Mouse (Mus musculus) cerebellum, postnatal 14 days (tissue): ENCODE data around the gene Evx2.

Experiments used
- DNase-seq, 2 experiments: peaks; one replicate each; pipeline ENCODE4 v3.0.0; 2021; ENCODE audit warnings: mixed read lengths in 2 of 2

The Evx2 gene

DNA sequence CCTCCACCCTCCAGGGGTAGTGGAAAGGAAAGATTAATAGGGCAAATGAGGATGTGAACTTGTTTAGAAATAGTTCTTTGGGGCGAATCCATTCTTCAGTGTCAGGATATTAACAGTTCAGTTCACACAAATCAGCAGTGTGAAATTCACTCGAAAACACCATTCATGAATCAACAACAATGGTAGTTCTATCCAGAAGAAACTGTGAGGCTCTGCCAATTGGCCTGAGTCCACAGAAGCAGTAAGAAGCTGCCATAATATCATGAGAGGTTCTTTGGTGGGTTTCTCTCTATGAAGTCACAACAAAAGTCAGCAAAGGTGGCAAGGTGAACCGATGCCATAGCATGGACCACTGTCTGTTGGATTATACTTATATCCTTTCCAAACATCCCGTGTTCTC is 48.0 kb downstream of the Evx2 start:
- DNase-seq: peak in 1 of 2 experiments; percentile 2

DNA sequence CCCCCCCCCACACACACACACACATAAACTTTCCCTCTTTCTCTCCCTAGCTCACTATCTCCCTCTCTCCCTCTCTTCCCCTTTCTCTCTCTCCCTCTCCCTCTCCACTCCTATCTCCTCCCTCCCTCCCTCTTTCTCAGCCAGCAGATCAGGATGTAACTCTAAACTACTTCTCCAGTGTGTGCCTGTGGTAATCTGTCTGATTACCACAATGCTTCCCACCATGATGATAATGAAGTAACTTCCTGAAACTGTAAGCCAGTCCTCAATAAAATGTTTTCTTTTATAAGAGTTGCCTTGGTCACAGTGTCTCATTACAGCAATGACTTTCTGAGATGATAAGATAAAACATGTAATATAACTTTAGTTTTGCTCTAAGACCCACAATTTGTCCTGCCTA is 50.0 kb downstream of the Evx2 start:
- DNase-seq: no peak

GRCm38 (mm10) chr2:74606087-74606760 is 53.1 kb downstream of the Evx2 start:
- DNase-seq: no peak

GRCm38 (mm10) chr2:74604011-74604410 is 55.3 kb downstream of the Evx2 start:
- DNase-seq: no peak
